Mouse (Mus musculus) heart, embryonic 15.5 days (tissue): ENCODE measurements around the gene Gmds. TPM values are rescaled to one million over a fixed set of nuclear protein-coding genes. Genes with fewer than 3 reads are reported as not detected.

ENCODE experiments used
- ATAC-seq: fragments of 200-750 bp; cut with Nextera tagmentation; replicated peaks from 2 replicates; pipeline ENCODE4 v1.8.0; 2017; ENCODE audit warnings: low read depth, moderate TSS enrichment; ENCODE audit not compliant: insufficient number of reproducible peaks, insufficient read depth, low FRiP score
- H3K27ac ChIP-seq: fragments of 300-500 bp; sonication (generic); 2 replicates; pipeline ENCODE4 v1.5.1; 2015; ENCODE audit warnings: mild to moderate bottlenecking, inconsistent platforms
- H3K27me3 ChIP-seq: fragments of 300-500 bp; sonication (generic); 2 replicates; pipeline ENCODE4 v1.6.1; 2015; ENCODE audit warnings: inconsistent platforms
- H3K36me3 ChIP-seq: fragments of 300-500 bp; sonication (generic); 2 replicates; pipeline ENCODE4 v1.6.1; 2015; ENCODE audit warnings: mild to moderate bottlenecking, inconsistent platforms
- H3K4me1 ChIP-seq: fragments of 300-500 bp; sonication (generic); replicated peaks from 2 replicates; pipeline ENCODE4 v1.6.1; 2015; ENCODE audit warnings: inconsistent platforms
- H3K4me2 ChIP-seq: fragments of 300-500 bp; sonication (generic); 2 replicates; pipeline ENCODE4 v1.6.1; 2015; ENCODE audit warnings: inconsistent platforms, mild to moderate bottlenecking, moderate library complexity
- H3K4me3 ChIP-seq: fragments of 300-500 bp; sonication (generic); 2 replicates; pipeline ENCODE4 v1.5.1; 2015; ENCODE audit warnings: mild to moderate bottlenecking, inconsistent platforms
- H3K9ac ChIP-seq: fragments of 300-500 bp; sonication (generic); 2 replicates; pipeline ENCODE4 v1.6.1; 2015; ENCODE audit warnings: mild to moderate bottlenecking, inconsistent platforms
- H3K9me3 ChIP-seq: fragments of 300-500 bp; sonication (generic); replicated peaks from 2 replicates; pipeline ENCODE4 v1.6.1; 2016; ENCODE audit warnings: inconsistent platforms
- WGBS: fragments of 180-500 bp; shearing (Covaris S2); methylation state at CpG from one replicate; pipeline ENCODE4 v1.1.7; 2015; ENCODE audit warnings: mixed read lengths; 5-methylcytosine and 5-hydroxymethylcytosine counted together
- polyA plus RNA-seq: library from polyadenylated mRNA; unstranded; fragments of >200 nt; fragmentation: Nextera tagmentation; extraction: Ambion mirVana; gene quantifications from 2 replicates; pipeline ENCODE4 v1.2.1, GENCODE M21; 2015

The Gmds gene
- polyA plus RNA-seq, 1 experiment from 2014 or later, result 19.4 TPM

DNA sequence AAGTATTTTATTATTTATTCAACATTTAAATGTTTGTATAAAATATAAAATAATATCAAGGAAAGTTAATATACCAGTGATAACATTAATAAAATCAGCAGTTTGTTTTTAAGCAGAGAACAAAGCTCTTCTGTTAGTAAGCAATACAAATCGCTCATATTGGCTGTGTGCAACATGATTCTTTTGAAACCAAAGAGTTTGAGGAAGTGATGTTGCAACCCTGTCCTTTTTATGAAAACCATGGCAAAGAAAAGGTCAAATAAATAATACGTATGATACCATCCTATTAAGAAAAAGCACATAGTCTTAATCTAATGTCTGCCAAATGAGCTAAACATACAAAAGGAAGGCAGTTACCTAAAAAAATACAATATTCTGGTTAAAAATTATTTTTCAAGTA, 126.4 kb downstream of the Gmds start:
- H3K4me2 ChIP-seq, result no peak overlapping the region
- 78% methylated on average over 2 of the region's 2 CpGs for WGBS
- no peaks in the 10 kb centered on the region for H3K27me3 ChIP-seq
- H3K4me3 ChIP-seq, result no peak overlapping the region
- H3K27ac ChIP-seq, result no peak overlapping the region
- no peaks in the 10 kb centered on the region for H3K4me1 ChIP-seq
- H3K9ac ChIP-seq, result no peak overlapping the region
- ATAC-seq, result no peak
- no peaks in the 10 kb centered on the region for H3K9me3 ChIP-seq
- H3K36me3 ChIP-seq, result no peaks in the 10 kb centered on the region

DNA sequence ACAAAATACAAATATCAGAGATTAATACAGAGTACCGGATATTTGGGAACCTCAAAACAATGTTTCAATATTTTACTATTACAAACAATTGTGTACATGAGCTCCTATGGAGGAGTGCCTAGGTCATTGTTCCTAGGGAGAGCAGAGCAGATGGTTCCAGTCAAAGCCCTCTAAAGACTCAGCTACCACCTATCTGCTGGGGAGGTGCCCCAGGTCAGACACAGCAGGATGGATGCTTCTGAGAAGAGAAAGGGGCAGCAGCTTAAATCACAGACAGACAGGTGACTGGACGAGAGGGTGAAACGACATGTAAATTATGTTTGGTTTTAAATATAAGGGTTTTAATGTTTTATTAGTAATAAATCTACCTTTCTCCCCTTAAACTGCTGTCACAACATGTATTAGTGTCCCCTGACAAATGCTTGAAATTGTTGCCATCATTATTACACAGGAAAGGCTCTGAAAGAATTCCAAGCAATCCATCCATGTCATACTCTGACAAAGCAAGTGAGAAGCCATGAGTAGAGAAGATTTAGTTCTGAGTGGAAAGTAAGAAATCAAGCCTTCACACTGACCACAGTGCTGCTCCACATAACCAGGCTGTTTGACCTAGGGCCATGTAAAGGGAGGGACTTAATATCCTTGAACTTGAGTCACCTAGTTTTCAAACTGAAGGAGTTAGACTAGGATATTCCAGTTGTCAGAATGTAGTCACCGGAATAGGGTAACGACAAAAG, 131.2 kb downstream of the Gmds start:
- no peaks in the 10 kb centered on the region for H3K4me1 ChIP-seq
- no peak overlapping the region for H3K4me2 ChIP-seq
- H3K9me3 ChIP-seq, result no peaks in the 10 kb centered on the region
- H3K36me3 ChIP-seq, result no peaks in the 10 kb centered on the region
- H3K4me3 ChIP-seq, result no peak overlapping the region
- H3K27ac ChIP-seq, result no peak overlapping the region
- WGBS, result 78% methylated on average over 5 of the region's 5 CpGs
- no peak overlapping the region for H3K9ac ChIP-seq
- no peak for ATAC-seq
- H3K27me3 ChIP-seq, result no peaks in the 10 kb centered on the region

DNA sequence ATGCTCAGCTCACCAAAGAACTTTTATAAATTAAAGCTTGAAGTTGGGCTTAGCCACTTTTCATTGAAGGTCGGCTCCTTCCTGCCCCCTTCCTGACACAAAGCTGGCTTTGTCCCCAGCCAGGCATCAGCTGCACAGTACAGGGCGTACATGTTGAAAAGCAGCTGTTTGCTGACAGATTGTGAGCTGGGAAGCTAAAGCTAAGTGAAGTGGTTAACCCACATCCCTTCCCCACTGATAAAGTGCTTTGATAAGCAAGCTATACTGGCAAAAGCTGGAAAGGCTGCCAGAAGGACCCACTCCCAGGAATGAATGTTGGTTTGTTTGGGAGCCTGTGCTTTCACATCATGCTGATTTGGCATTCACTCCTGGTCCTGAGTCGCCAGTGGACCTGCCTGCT, 158.6 kb downstream of the Gmds start:
- H3K27ac ChIP-seq, result peak overlapping the region; percentile 43
- H3K4me3 ChIP-seq, result no peak overlapping the region
- H3K27me3 ChIP-seq, result no peaks in the 10 kb centered on the region
- no peaks in the 10 kb centered on the region for H3K36me3 ChIP-seq
- 8% methylated on average over 3 of the region's 3 CpGs for WGBS
- H3K4me2 ChIP-seq, result no peak overlapping the region
- peaks cover 10% of the 10 kb centered on the region for H3K4me1 ChIP-seq
- H3K9me3 ChIP-seq, result no peaks in the 10 kb centered on the region
- ATAC-seq, result peak; percentile 92
- H3K9ac ChIP-seq, result no peak overlapping the region

DNA sequence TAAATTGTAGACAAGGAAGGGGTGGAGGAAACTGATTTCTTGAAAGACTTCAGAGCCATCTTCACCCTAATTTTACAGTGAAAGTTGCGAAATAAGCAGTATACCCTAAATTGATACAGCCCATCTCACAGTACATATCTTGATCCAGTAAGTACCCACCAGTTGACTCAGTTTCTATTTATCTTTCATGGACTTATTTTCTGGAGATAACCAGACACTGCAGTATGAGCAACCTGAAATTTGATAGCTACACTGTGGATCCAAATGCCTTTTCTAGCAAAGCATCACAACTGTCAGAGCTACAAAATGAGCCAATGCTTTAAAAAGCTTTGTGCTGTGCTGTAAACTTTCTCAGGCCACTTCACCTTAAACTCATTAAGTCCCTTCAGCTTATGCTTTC, 159.9 kb downstream of the Gmds start:
- no peak for ATAC-seq
- WGBS, result 90% methylated on average over 1 of the region's 1 CpGs
- H3K4me3 ChIP-seq, result no peak overlapping the region

DNA sequence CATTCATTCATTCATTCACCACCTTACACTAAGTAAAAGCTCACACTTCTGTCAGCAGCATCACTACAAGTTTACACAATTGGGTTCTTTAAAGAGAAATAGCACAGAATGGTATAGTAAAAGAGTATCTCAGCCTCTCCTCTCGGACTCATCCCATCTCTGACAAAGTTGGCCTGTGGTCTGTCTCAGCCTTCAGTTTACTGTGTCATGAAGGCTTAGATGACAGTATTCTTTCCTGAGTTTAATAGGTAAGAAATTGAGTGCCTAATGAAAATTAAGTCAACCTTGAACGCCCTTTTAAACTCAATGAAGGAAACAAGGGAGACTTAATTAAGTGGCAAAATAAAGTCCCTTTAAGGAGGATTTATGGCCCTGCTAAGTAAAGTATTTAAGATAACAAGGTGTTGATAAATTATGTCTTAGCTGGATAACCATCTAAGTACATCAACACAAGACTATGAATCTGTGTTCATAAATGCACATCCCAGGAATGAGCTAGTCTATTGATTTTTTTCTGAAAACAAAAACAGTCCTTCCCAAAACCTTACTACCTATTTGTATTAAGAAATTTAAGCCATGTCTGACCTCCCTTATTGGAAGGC, 160.6 kb downstream of the Gmds start:
- Histone ChIP-seq H3K9ac (no peak overlapping the region), H3K4me1 (peaks cover 10% of the 10 kb centered on the region), H3K36me3 (no peaks in the 10 kb centered on the region), H3K9me3 (no peaks in the 10 kb centered on the region), H3K4me3 (no peak overlapping the region), H3K27me3 (no peaks in the 10 kb centered on the region), H3K27ac (no peak overlapping the region), H3K4me2 (no peak overlapping the region)
- ATAC-seq, result no peak
- WGBS, result 80% methylated on average over 2 of the region's 2 CpGs

More for the DNA sequence above, 159.9 kb downstream of the Gmds start:
- no peak overlapping the region for H3K9ac ChIP-seq
- no peaks in the 10 kb centered on the region for H3K9me3 ChIP-seq
- H3K36me3 ChIP-seq, result no peaks in the 10 kb centered on the region
- peaks cover 10% of the 10 kb centered on the region for H3K4me1 ChIP-seq
- H3K27ac ChIP-seq, result no peak overlapping the region
- H3K27me3 ChIP-seq, result no peaks in the 10 kb centered on the region
- H3K4me2 ChIP-seq, result no peak overlapping the region

DNA sequence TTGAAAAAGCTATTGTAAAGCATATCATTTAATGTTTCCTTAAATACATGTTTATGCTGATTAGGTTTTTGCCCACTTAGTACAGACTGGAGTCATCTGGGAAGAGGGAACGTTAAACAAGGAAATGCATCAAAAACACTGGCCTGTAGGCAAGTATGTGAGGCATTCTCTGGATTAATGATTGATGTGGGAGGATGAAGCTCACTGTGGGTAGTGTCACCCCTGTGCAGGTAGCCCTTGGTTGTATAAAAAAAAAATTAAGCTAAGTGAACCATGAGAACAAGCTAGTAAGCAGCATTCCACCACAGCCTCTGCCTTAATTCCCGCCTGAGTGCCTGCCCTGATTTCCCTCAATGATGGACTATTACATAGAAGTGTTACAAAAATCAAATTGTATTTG, 163.5 kb downstream of the Gmds start:
- Histone ChIP-seq H3K9me3 (no peaks in the 10 kb centered on the region), H3K4me2 (no peak overlapping the region), H3K4me1 (peaks cover 9% of the 10 kb centered on the region), H3K27me3 (no peaks in the 10 kb centered on the region), H3K36me3 (no peaks in the 10 kb centered on the region), H3K27ac (no peak overlapping the region), H3K4me3 (no peak overlapping the region), H3K9ac (no peak overlapping the region)
- WGBS, result 73% methylated on average over 2 of the region's 2 CpGs
- ATAC-seq, result no peak

DNA sequence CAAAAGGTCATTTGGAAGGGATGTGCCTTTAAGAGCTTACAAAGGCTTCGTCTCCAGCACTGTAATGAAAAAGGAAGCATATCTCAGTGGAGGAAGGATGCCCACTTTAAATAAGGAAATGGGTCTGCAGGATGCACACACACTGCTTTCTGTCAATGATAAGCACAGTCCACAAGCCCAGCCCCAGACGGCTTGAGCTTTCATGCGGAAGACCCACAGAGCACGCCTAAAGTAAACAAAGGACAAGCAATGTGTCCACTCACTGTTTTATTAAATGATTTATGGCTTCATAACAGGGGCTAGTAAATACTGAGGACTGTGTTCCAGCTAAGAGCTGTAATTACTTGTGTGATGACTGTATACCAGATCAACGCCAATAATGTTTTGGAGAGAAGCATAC, 169.4 kb downstream of the Gmds start:
- H3K9ac ChIP-seq, result no peak overlapping the region
- WGBS, result 30% methylated on average over 5 of the region's 5 CpGs
- no peak overlapping the region for H3K4me3 ChIP-seq
- no peaks in the 10 kb centered on the region for H3K4me1 ChIP-seq
- H3K27me3 ChIP-seq, result no peaks in the 10 kb centered on the region
- no peak; the same call in 1 of the 2 replicates for ATAC-seq
- H3K9me3 ChIP-seq, result no peaks in the 10 kb centered on the region
- no peaks in the 10 kb centered on the region for H3K36me3 ChIP-seq
- H3K4me2 ChIP-seq, result no peak overlapping the region
- H3K27ac ChIP-seq, result no peak overlapping the region

DNA sequence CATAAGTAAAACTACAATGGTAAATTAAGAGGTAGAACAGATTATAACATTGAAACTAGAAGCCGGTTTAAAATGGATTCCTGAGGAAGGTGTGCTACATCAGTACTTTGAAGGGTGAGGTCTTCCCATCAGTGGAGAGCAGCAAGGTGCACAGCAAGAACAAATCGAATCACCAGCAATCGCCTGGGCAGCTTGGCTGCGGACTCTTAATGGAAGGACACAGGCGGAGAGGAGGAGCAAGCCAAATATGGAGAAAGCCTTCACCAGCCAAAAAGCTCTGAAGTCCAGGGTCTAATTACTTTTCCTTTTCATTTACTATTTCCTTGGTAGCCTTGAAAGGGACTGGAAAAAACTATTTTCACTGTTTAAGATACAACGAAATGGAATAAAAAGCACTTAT, 170.7 kb downstream of the Gmds start:
- no peak for ATAC-seq

DNA sequence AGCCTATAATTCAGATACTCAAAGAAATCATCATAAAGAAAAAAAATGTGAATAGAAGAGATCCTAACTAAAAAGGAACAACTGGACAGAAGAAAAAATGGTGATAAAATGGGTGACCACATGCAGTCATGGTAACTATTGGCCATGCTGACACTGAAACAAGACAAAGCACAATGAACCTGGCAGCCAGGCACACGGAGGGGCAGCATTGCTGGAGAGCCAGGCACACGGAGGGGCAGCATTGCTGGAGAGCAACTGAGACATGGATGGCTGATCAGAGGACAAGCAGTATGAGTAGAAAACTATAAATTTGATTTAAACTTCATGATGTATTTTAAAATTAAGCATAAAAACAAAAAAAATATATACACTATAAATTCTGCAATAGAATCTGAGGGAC, 173.0 kb downstream of the Gmds start:
- no peak overlapping the region for H3K27ac ChIP-seq
- no peak for ATAC-seq
- H3K9ac ChIP-seq, result no peak overlapping the region
- H3K4me1 ChIP-seq, result no peaks in the 10 kb centered on the region
- 84% methylated on average over 2 of the region's 2 CpGs for WGBS
- no peaks in the 10 kb centered on the region for H3K27me3 ChIP-seq
- H3K4me2 ChIP-seq, result no peak overlapping the region
- H3K4me3 ChIP-seq, result no peak overlapping the region
- H3K36me3 ChIP-seq, result no peaks in the 10 kb centered on the region
- H3K9me3 ChIP-seq, result no peaks in the 10 kb centered on the region

More for the DNA sequence above, 170.7 kb downstream of the Gmds start:
- no peak overlapping the region for H3K9ac ChIP-seq
- H3K4me3 ChIP-seq, result no peak overlapping the region
- H3K36me3 ChIP-seq, result no peaks in the 10 kb centered on the region
- no peaks in the 10 kb centered on the region for H3K9me3 ChIP-seq
- no peak overlapping the region for H3K4me2 ChIP-seq
- WGBS, result 79% methylated on average over 6 of the region's 6 CpGs
- no peaks in the 10 kb centered on the region for H3K27me3 ChIP-seq
- no peak overlapping the region for H3K27ac ChIP-seq
- H3K4me1 ChIP-seq, result no peaks in the 10 kb centered on the region

DNA sequence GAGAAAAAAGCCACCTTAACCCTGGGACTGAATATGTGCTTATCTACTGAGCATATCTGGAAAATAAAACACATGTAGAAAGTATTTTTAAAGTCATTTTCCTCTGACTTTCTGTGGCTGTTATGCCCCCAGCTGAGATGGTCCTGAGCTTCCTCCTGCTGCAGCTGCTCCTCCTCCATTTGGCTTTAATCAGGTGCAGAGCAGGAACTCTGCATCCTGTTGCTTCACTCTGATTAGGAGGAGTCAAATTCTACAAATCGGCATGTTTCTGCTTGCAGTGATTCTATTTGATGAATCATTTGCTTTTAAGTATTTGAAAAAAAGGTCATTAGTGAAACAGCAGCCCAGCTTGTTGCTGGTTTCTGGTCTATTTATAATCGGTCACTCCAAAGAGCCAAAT, 177.0 kb downstream of the Gmds start:
- no peak for ATAC-seq
- 13% methylated on average over 2 of the region's 2 CpGs for WGBS
- Histone ChIP-seq H3K4me2 (no peak overlapping the region), H3K27ac (no peak overlapping the region), H3K27me3 (no peaks in the 10 kb centered on the region), H3K4me1 (no peaks in the 10 kb centered on the region), H3K36me3 (no peaks in the 10 kb centered on the region), H3K9ac (no peak overlapping the region), H3K4me3 (no peak overlapping the region), H3K9me3 (no peaks in the 10 kb centered on the region)

DNA sequence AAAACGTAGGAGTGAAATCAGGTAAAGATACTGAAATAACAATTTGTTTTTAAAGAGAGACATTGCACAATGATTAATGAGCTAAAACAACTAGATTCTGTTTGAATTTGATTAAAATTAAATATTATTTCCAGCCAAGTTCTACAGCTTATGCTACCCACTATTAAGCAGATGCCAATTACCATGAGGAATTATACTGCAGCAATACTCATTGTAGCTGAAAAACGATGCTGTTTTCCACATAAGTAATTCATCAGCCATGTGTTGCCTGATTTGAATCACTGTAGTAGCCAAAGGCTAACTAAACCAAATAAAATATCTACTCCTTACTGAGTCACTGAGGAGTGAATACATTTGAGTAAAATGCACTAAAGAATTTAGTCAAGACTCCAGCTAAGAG, 180.3 kb downstream of the Gmds start:
- no peaks in the 10 kb centered on the region for H3K36me3 ChIP-seq
- H3K9me3 ChIP-seq, result no peaks in the 10 kb centered on the region
- H3K27me3 ChIP-seq, result no peaks in the 10 kb centered on the region
- no peak for ATAC-seq
- no peak overlapping the region for H3K4me3 ChIP-seq
- H3K27ac ChIP-seq, result no peak overlapping the region
- no peak overlapping the region for H3K9ac ChIP-seq
- H3K4me1 ChIP-seq, result no peaks in the 10 kb centered on the region
- no peak overlapping the region for H3K4me2 ChIP-seq
- WGBS, result 74% methylated on average over 2 of the region's 2 CpGs

DNA sequence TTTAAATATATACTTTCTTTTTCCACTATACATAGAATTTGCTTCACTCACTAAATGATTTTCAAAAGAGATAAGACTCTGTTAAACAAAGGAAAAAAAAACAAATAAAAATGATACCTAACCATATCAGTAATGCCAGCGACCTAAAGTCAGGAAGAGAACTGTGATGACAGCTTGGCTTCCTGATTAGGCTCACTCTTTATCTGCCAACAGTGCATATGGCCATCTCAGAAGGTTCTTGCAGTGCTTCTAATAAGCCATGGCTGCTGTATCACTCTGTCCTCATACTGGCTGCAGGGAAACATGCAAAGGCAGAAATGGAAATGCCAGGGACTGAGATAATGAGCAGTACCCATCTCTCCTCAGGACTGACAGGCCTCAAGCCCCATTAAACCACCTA, 192.6 kb downstream of the Gmds start:
- Histone ChIP-seq H3K36me3 (no peaks in the 10 kb centered on the region), H3K9ac (no peak overlapping the region), H3K27ac (no peak overlapping the region), H3K4me2 (no peak overlapping the region), H3K9me3 (no peaks in the 10 kb centered on the region), H3K4me3 (no peak overlapping the region), H3K27me3 (no peaks in the 10 kb centered on the region), H3K4me1 (peaks cover 5% of the 10 kb centered on the region)
- WGBS, result 15% methylated on average over 1 of the region's 1 CpGs
- ATAC-seq, result no peak
